Mouse (Mus musculus) ES-E14 (cell line): ENCODE data around the gene Cbx8.

ENCODE experiments used
- CHD2 ChIP-seq: IDR thresholded peaks from 2 replicates; pipeline ENCODE4 v1.6.1; 2014; ENCODE audit warnings: mild to moderate bottlenecking, low read depth, low read length, inconsistent platforms
- HCFC1 ChIP-seq: IDR thresholded peaks from 2 replicates; pipeline ENCODE4 v1.6.1; 2012; ENCODE audit warnings: low read length, inconsistent platforms, borderline replicate concordance; ENCODE audit not compliant: insufficient read depth
- MAFK ChIP-seq: IDR thresholded peaks from 2 replicates; pipeline ENCODE4 v1.6.1; 2014; ENCODE audit warnings: mild to moderate bottlenecking, low read depth, low read length, inconsistent platforms; ENCODE audit not compliant: insufficient read depth
- ZC3H11A ChIP-seq: IDR thresholded peaks from 2 replicates; pipeline ENCODE4 v1.6.1; 2012; ENCODE audit warnings: low read depth, mild to moderate bottlenecking, inconsistent platforms, low read length, borderline replicate concordance
- ZNF384 ChIP-seq: IDR thresholded peaks from 2 replicates; pipeline ENCODE4 v1.6.1; 2012; ENCODE audit warnings: low read depth, low read length, inconsistent platforms

DNA sequence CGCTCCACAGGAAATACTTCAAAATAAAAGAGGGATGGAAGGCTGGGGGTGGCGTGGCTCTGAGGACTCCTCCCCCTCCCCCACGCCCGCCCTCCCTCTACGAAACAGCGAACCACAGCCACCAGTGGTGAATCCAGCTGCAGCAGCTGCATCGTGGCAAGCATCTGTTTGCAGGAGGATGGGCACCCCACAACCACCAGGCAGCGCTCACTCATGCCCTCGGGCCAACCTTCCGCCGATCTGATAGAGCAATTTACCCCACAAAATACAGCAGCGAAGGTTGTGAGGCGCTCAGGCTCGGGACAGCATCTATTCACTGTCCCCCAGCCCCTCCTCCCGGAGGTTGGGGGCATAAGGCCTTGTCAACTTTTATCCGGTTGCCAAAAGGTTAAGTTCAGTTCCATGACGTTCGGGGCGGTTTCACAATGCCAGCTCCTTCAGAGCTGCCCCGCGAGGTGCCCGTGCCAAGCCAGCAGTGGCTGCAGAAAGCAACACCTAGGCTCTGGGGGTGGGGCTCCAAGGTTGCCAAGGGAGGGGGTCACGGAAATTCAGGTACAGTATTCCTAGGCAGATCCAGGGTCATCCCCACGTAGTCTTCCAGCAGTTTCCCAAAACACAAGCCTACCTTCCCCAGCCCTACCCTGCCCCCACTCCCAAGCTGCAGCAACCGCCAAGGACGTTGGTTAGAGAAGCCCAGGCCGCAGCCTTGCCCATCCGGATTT, 43.1 kb upstream of the Cbx8 start:
- no peak for TF ChIP-seq ZNF384
- TF ChIP-seq CHD2, result no peak
- TF ChIP-seq MAFK, result no peak
- TF ChIP-seq HCFC1, result no peak
- TF ChIP-seq ZC3H11A, result no peak
